Mouse (Mus musculus) spleen, postnatal 36 days (tissue): ENCODE data around the gene Cd3d.

Source experiments
- DNase-seq, 2 experiments: peaks; one replicate each; pipeline ENCODE4 v3.0.0; 2022; ENCODE audit warnings: low spot score in 2 of 2, mixed read lengths in 1 of 2

Gene Cd3d

GRCm38 (mm10) chr9:44993268-44993667, 11.7 kb downstream of the Cd3d start:
- DNase-seq, result no peak

- no peak for DNase-seq
Observed at GRCm38 (mm10) chr9:44994962-44995361, 13.4 kb downstream of the Cd3d start.

DNA sequence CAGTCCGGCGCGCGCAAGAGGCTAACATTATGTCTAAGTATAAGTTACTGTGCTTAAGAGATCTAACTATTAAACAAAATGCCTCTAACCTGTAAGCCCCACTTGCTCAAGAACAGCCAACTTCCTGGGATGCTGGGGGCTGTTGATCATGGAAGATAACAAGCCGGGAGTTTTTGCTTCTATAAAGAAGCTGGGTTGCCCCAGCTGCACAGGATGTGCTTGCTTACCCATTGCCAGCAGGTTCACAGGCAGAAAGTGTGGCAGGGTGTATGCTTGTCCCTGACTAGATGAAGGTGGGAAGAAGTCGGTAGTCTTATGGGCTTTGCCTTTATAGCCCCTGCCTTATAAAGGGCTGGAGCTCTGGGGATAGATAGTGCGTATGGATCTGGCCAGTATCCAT, 15.0 kb downstream of the Cd3d start:
- no peak for DNase-seq

- DNase-seq, result no peak
Observed at GRCm38 (mm10) chr9:44998138-44998537, 16.6 kb downstream of the Cd3d start.

- DNase-seq, result no peak
Observed at GRCm38 (mm10) chr9:44999171-44999570, 17.6 kb downstream of the Cd3d start.

- DNase-seq, result no peak
Observed at GRCm38 (mm10) chr9:44999776-45000175, 18.2 kb downstream of the Cd3d start.

- no peak for DNase-seq
Observed at GRCm38 (mm10) chr9:45000249-45000648, 18.7 kb downstream of the Cd3d start.

GRCm38 (mm10) chr9:45007404-45007803, 25.8 kb downstream of the Cd3d start:
- DNase-seq, result no peak

DNA sequence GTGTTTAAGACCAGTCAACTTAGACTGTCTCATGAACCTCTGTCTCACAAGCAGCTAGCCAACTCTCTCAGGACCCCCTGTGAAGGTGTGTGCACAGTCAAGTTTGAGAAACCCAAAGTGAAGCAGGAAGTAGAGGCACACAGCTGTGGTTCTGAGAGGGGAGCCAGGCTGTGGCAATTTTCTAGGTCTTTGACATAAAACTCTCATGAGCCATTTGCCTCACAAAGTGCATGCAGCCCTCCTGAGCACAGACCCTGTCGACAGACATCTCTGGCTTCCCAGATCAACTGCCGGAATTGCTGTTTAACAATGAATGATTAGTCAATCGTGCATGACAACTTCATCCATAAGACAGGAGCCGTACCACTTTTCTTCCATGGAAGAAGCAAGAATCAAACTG, 26.8 kb downstream of the Cd3d start:
- DNase-seq, result no peak

GRCm38 (mm10) chr9:45009180-45010078, 27.8 kb downstream of the Cd3d start, which contains the start of gene Cd3e:
Gene Cd3e, minus strand, starts transcription at chr9:45009627.
- DNase-seq, result peak; percentile 22 to 24

- peak; percentile 20 for DNase-seq
Observed at GRCm38 (mm10) chr9:45010461-45010860, 28.9 kb downstream of the Cd3d start.

DNA sequence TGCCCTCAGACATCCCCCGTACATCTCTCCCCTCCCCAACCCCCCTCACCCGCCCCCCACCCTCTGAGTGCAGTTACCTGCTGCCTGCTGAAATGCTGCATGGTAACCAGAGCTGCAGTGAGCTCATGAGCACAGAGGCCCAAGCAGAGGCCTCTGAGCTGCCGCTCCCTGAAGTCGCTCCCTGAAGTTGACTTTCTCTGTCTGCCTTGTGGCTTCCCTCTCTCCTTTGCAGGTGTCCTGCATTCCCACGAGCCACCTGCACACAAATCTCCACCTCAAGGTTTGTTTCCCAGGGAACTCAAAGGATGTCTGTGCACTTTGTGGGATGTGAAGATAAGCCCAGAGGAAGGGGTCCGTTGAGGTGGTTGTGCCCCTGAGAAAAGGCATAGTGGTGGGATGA, 29.7 kb downstream of the Cd3d start:
- DNase-seq, result no peak

GRCm38 (mm10) chr9:45014879-45015278, 33.3 kb downstream of the Cd3d start:
- DNase-seq, result no peak

- DNase-seq, result no peak
Observed at GRCm38 (mm10) chr9:45015841-45016240, 34.3 kb downstream of the Cd3d start.

GRCm38 (mm10) chr9:45018031-45018430, 36.4 kb downstream of the Cd3d start:
- DNase-seq, result no peak

DNA sequence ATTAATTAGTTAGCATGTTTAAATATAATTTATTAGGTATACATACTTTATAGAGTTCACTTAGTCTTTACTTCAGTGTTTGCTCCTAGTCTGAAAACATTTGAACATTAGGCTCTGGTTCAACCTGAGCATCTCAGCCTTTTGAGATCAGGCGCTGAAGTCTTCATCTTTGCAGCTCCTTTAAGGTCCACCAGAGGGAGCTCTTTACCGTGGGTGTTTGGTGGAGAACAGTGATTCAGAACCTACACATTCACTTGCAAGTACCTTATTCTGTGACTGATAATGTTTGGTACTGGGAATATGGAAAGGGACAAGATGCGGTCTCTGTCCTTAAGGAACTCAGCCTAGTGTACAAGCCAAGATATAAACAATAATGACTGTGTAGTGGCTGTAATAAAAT, 41.2 kb downstream of the Cd3d start:
- DNase-seq, result peak; percentile 59 to 62

- DNase-seq, result no peak
Observed at GRCm38 (mm10) chr9:45023638-45024037, 42.1 kb downstream of the Cd3d start.

GRCm38 (mm10) chr9:45024187-45024586, 42.6 kb downstream of the Cd3d start:
- DNase-seq, result no peak

DNA sequence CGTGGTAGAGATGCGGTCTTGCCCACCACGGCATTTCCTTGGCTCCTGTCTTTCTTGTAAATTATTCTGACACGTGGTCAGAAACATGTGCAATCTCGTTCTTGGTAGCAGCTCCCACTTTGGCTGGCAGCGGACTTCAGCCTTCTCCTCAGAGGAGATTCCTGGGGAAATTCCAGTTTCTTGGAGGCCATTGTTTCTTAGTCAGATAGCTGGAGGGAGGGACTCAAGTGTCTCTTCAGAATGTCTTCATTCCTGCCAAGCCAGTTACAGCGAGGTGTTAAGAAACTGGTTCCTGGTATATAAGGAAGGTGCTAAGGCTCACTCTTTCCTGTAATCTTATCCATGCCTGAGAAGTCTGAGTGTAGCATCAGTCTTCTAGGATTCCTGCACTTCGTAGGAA, 45.8 kb downstream of the Cd3d start:
- DNase-seq, result no peak

DNA sequence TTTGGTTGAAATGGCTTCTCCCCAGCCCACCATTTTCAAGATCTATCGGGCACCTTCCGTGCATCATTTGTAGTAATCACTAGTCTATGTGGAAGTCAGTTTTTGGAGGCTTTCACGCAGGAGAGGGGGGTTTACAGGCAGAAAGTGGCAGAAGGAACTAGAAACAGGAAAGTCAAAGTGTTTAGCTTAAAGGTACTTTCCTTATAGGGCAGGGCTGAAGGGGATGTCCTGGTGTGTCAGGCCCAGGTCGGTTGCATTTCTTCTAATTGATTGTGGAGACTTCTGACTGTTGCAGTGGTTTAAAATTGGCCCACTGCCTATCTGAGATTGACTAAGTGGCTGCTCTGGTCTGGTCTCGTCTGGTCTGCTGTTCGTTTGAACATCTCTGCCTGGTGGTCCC, 48.8 kb downstream of the Cd3d start:
- peak; percentile 45 to 58 for DNase-seq

DNA sequence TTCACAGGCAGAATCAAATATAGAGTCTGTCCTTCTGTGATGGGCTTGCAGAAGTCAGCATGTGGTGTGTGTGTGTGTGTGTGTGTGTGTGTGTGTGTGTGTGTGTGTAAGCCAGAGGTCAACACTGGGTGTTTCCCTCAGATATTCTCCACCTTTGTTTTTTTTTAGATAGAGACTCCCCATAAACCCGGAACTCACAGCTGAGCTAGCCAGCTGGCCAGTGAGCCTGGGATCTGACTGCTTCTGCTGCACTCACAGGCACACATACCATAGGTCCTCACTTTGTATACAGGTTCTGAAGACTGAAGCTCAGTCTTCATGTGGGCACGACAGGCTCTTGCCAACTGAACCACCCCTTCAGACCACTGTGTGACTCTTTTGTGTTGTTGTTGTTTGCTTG, 50.7 kb downstream of the Cd3d start:
- DNase-seq, result no peak

- DNase-seq, result no peak
Observed at GRCm38 (mm10) chr9:45034526-45034925, 52.9 kb downstream of the Cd3d start.
